Mouse (Mus musculus) erythroid progenitor cell, adult 5-6 weeks (primary cell): ENCODE results near the gene Slain2. TPM values are rescaled to one million over a fixed set of nuclear protein-coding genes. Genes with fewer than 3 reads are reported as not detected.
"Not testable (repeated sequence)": the region's sequence is repeated elsewhere in the genome, so short reads cannot be mapped to it uniquely, and the experiment has no call there.

Experiments
- ATAC-seq: replicated peaks from 2 replicates; pipeline ENCODE4 v1.8.0; 2016; ENCODE audit warnings: moderate number of reproducible peaks, mild to moderate bottlenecking, moderate TSS enrichment, inconsistent platforms; ENCODE audit not compliant: poor library complexity, low FRiP score, severe bottlenecking
- total RNA-seq, 2 experiments: library from RNA; stranded (forward) in 1 of 2; stranded (reverse) in 1 of 2; fragments of 150-400 nt in 1 of 2; fragments of 186-747, 209-891 nt in 1 of 2; gene quantifications; 2 replicates each; pipeline versions ENCODE4 v1.2.3 to v1.2.4; 2015 to 2017; ENCODE audit warnings: low replicate concordance in 2 of 2

Gene Slain2
- total RNA-seq, 2 experiments from 2014 or later = 11.0 to 22.2 TPM

DNA sequence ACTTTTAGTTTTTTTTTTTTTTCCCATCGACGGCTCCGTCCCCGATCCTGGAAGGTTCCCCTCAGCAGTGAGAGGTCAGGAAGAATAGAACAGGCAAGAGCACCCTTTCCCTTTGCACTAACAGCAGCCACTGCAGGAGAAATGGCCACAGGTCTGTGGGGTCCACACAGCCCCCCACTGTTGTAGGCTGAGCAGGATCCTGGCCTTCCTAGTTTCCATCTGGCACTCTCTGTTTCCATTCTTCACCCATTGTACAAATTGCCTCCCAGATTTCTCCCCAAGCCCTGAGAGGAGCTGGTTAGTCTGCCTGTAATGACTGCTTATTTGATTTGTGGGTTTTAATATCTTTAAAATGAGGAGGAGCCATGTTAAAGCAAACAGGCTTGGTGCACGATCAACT lies 89.9 kb downstream of the Slain2 start:
- ATAC-seq = no peak

DNA sequence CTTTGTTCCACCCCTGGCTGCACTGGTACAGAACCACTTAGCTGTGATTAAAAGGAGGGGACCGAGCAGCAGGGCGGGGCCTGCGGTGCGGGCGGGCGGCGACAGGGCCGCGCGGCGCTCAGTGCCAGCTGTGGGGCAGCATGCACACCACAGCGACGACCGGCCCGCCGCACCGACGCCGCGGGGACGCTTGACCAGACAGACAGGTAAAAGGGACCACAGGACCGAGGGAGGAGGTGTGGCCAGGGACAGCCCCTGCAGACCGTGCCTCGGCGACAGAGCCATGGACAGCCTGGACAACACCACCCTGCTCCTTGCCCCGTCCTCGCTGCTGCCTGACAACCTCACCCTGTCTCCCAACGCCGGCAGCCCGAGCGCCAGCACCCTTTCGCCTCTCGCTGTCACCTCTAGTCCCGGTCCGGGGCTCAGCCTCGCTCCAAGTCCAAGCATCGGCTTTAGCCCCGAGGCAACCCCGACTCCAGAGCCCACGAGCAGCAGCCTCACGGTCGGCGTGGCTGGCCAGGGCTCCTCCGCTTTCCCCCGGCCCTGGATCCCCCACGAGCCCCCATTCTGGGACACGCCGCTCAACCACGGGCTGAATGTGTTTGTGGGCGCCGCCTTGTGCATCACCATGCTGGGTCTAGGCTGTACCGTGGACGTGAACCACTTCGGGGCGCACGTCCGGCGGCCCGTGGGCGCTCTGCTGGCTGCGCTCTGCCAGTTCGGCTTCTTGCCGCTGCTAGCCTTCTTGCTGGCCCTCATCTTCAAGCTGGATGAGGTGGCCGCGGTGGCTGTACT lies 92.9 kb downstream of the Slain2 start, which contains the start of gene Slc10a4:
TSS of gene Slc10a4 (plus strand) at position 100 of the 798 bp plus-strand sequence.
- ATAC-seq = no peak

DNA sequence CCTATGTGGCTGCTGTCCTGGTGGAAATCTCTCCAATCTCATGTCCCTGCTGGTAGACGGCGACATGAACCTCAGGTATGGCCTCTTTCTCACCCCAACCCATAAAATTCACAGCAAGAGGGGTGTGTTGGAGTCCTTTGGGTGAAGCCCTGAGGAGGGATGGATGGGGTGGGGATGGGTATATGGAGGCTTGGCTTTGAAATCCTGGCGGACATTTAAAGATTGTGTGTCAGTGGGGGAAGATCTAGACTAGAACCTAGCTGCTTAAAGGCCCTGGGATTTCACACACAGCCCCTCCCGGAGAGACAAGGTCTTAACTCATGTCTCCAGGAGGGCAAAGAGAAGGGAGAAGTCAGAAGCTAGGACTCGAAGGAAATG lies 93.5 kb downstream of the Slain2 start:
- no peak for ATAC-seq

DNA sequence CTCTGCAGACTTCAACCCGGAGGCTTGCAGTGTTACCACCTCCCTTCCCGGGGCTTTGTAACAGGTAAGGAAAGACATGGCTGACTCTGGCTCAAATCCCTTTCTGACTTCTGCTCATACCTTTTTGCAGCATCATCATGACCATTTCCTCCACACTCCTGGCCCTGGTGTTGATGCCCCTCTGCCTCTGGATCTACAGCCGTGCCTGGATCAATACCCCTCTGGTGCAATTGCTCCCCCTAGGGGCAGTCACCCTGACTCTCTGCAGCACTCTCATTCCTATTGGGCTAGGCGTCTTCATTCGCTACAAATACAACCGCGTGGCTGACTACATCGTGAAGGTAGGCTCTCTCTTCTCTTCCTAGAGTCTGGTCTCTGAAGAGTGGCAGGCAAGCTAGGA lies 94.1 kb downstream of the Slain2 start:
- ATAC-seq = not testable (repeated sequence)

DNA sequence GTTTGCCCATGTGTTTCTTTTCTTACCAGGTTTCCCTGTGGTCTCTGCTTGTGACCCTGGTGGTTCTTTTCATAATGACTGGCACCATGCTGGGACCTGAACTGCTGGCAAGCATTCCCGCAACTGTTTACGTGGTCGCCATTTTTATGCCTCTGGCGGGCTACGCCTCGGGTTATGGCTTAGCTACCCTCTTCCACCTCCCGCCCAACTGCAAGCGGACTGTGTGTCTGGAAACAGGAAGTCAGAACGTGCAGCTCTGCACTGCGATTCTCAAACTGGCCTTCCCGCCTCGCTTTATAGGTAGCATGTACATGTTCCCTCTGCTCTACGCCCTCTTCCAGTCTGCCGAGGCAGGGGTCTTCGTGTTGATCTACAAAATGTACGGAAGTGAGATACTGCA lies 97.7 kb downstream of the Slain2 start:
- ATAC-seq = not testable (repeated sequence)

DNA sequence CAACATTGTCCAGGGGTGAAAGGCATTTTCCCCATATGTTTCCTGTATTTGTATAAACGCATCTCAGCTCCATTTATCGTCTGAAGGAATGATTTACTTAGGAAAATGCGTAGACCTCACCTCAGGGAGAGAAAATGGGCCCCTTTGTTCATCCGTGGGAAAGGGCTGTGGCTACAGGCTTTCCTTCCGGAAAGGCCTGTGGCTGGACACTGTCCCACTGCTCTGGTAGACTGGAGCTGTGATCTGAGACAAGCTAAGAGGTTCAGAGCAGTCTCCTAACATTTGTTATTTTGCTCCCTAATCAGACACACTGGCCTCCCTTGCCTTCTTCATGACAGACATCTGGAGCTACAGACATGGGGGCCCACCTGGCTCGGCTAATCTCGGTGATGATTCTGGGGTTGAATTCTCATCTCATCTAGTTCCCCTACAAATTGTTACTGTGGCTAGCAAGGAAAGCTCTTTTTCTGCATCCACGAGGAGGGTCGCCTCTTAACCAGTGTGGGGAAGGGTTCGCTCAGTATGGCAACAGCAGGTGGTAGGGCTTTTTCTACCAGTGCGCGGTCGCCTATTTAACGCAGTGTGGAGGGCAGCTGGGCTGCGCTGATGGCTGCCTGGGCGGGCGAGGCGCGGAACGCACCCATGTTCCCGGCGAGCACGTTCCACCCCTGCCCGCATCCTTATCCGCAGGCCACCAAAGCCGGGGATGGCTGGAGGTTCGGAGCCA lies 98.9 kb downstream of the Slain2 start:
- ATAC-seq = 0 out of 2 replicates have a peak, but pooled peaks have one; percentile 34

DNA sequence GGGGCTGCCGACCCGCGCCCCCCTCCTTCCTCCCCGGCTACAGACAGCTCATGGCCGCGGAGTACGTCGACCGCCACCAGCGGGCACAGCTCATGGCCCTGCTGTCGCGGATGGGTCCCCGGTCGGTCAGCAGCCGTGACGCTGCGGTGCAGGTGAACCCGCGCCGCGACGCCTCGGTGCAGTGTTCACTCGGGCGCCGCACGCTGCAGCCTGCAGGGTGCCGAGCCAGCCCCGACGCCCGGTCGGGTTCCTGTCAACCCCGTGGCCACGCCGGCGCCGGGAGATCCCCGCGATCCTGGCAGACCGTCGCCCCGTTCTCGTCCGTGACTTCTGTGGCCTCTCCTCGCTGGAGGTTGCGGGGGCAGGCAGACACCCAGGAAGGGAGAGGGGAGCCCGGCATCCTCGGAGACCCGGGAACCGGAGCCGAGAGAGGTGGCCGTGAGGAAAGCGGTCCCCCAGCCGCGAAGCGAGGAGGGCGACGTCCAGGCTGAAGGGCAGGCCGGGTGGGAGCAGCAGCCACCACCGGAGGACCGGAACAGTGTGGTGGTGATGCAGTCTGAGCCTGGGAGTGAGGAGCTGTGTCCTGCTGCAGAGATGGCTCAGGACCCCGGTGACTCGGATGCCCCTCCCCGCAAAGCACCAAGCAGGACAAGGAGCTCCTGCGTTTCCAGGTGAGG lies 99.6 kb downstream of the Slain2 start:
- 0 out of 2 replicates have a peak, but pooled peaks have one; percentile 42 for ATAC-seq

DNA sequence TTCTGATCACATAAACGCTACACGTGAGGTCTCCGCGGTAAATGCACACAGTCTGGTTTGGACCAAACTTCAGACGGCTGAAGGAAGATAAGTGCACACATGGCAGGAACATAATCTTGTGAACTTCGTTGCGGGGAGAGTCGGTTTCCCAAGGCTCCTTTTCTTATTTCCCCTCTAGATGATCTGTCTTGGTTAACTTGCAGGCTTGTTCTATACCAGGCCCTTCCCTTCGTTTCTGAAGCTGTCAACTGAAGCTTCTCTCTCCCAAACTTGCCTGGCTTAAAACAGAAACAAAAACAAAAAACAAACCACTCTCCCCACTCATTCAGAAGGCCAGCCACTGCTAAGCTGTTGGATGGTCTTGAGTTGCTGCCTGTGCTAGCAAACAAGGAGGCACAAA lies 100.6 kb downstream of the Slain2 start:
- ATAC-seq = no peak

DNA sequence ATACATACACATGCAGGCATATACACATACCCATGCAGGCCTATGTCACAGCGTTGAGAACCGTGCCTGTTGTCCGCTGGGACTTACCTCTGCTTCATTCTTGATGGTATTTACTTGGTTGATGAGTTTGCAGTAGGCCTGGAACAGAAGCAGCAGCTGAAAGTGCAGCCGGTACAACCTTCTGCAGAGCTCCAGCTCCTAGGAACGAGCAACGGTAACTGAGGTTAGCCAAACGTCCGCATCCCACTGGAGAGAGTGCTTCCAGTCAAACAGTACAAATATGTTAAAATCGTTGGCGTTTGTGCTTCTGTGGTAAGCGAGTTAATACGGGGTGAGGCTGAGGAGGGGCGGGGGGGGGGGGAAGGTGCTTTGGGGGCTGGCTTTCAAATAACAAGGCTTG lies 109.7 kb downstream of the Slain2 start:
- ATAC-seq = no peak

Other genes starting within 250 kb of the Slain2 start
- 5.9 TPM in 1 of 2 replicates, not detected in the other for gene Txk, start 161.5 kb upstream of the Slain2 start, total RNA-seq (2015; ENCODE audit: low replicate concordance)
- gene Txk, start 161.5 kb upstream of the Slain2 start, total RNA-seq (2017; ENCODE audit: low replicate concordance) = 1.3 TPM in 1 of 2 replicates, not detected in the other
- 2.5 and 10.8 TPM in 2 replicates for gene Tec, start 45.8 kb upstream of the Slain2 start, total RNA-seq (2015; ENCODE audit: low replicate concordance)
- 2.4 and 5.7 TPM in 2 replicates for gene Tec, start 45.8 kb upstream of the Slain2 start, total RNA-seq (2017; ENCODE audit: low replicate concordance)
- not detected in 2 replicates for gene Gm10135, start 60.4 kb downstream of the Slain2 start, total RNA-seq (2015; ENCODE audit: low replicate concordance)
- not detected in 2 replicates for gene Gm10135, start 60.4 kb downstream of the Slain2 start, total RNA-seq (2017; ENCODE audit: low replicate concordance)
- not detected in 2 replicates for gene Slc10a4, start 92.6 kb downstream of the Slain2 start, total RNA-seq (2015; ENCODE audit: low replicate concordance)
- gene Slc10a4, start 92.6 kb downstream of the Slain2 start, total RNA-seq (2017; ENCODE audit: low replicate concordance) = not detected in 2 replicates